Mouse (Mus musculus): ENCODE data around the gene Dlx5. TPM values are rescaled to one million over a fixed set of nuclear protein-coding genes. Genes with fewer than 3 reads are reported as not detected.

Gene Dlx5
- polyA plus RNA-seq, 1 experiment from 2014 or later, result 10.7 TPM

GRCm38 (mm10) chr6:6855746-6856185 lies 26.1 kb downstream of the Dlx5 start:
- Histone ChIP-seq H3K4me1 (peaks cover 6% of the 10 kb centered on the region), H3K27ac (no peak overlapping the region), H3K4me3 (no peak overlapping the region), H3K9ac (no peak overlapping the region), H3K36me3 (no peaks in the 10 kb centered on the region), H3K4me2 (replicated peaks) (no peak overlapping the region), H3K9me3 (replicated peaks) (no peaks in the 10 kb centered on the region), H3K27me3 (peaks cover 96% of the 10 kb centered on the region)
- WGBS, result under 1% methylated on average over 10 of the region's 10 CpGs
- ATAC-seq (ENCODE audit: low FRiP score), result no peak

DNA sequence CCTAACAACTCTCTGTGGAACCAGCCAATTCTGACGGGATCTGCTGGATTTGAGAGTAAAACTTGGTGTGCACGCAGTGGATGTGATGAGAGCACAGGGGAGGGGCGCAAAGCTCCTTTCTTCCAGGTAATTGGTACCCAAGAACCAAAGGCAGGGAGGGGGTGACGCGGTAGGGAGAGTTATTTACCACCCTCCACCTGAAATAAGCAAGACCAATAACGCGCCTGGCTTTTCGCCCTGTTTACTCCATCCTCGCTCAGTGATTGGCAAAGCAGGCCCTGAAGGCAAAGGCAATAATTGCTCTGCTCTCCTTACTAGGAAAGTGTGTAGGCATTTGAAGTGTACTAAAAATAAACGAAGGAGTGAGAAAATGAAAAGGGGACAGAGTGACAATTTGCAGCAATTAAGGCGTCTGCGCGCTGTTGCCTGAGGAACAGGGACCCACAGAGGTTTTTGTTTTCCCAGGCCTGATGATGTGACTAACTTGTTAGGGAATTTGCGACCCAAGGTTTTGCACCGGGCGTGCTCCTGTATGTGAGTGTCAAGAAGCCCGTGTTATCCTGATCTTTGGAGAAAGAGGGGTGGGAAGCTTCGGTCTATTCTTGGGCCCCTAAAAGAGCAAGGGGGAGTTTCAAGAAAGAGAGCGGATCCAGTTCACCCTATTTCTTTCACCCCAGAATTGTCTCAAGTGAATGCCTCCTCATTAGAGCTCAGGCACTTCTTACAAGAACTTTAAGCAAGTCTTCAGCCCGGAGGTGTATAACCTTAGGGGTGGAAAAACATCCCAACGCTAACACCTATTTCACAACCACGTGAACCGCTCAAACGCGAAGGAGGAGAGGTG lies 26.8 kb downstream of the Dlx5 start:
- H3K4me1 ChIP-seq, result peaks cover 6% of the 10 kb centered on the region
- WGBS, result 2% methylated on average over 25 of the region's 25 CpGs
- H3K4me3 ChIP-seq, result no peak overlapping the region
- peaks cover 97% of the 10 kb centered on the region for H3K27me3 ChIP-seq
- no peak overlapping the region for H3K27ac ChIP-seq
- ATAC-seq (ENCODE audit: low FRiP score), result no peak
- no peak overlapping the region for H3K9ac ChIP-seq
- H3K9me3 ChIP-seq (replicated peaks), result no peaks in the 10 kb centered on the region
- no peaks in the 10 kb centered on the region for H3K36me3 ChIP-seq
- H3K4me2 ChIP-seq (replicated peaks), result no peak overlapping the region

DNA sequence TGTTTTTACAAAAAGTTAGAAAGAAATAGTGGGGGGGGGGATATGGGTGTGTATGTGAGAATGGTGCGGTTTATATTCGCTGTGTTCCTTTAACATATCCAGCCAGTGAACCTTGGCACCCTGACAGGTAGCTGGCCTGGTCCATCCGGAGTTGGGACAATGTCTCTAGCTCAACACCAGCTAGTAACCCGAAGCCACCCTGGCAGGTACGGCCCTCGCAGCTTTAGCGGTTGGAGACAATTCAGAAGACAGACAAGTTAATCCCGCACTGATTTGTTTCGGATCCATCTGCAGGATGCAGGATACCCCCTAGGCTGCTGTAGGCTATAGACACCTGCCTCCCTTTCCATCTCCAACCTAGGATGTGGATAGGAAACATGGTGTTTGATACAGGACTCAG lies 27.7 kb downstream of the Dlx5 start:
- H3K9me3 ChIP-seq (replicated peaks), result no peaks in the 10 kb centered on the region
- H3K4me3 ChIP-seq, result no peak overlapping the region
- H3K27ac ChIP-seq, result no peak overlapping the region
- no peak overlapping the region for H3K9ac ChIP-seq
- no peak overlapping the region for H3K4me2 ChIP-seq (replicated peaks)
- H3K36me3 ChIP-seq, result no peaks in the 10 kb centered on the region
- ATAC-seq (ENCODE audit: low FRiP score), result no peak
- H3K4me1 ChIP-seq, result peaks cover 3% of the 10 kb centered on the region; the same call in 1 of the 2 replicates
- peaks cover 89% of the 10 kb centered on the region for H3K27me3 ChIP-seq
- 1% methylated on average over 9 of the region's 9 CpGs for WGBS

GRCm38 (mm10) chr6:6852944-6853343 lies 28.9 kb downstream of the Dlx5 start:
- 25% methylated on average over 3 of the region's 3 CpGs for WGBS
- no peak overlapping the region for H3K27ac ChIP-seq
- no peaks in the 10 kb centered on the region for H3K36me3 ChIP-seq
- peaks cover 88% of the 10 kb centered on the region for H3K27me3 ChIP-seq
- H3K4me1 ChIP-seq, result peaks cover 3% of the 10 kb centered on the region; the same call in 1 of the 2 replicates
- H3K4me2 ChIP-seq (replicated peaks), result no peak overlapping the region
- H3K4me3 ChIP-seq, result no peak overlapping the region
- ATAC-seq (ENCODE audit: low FRiP score), result no peak
- no peaks in the 10 kb centered on the region for H3K9me3 ChIP-seq (replicated peaks)
- H3K9ac ChIP-seq, result no peak overlapping the region

DNA sequence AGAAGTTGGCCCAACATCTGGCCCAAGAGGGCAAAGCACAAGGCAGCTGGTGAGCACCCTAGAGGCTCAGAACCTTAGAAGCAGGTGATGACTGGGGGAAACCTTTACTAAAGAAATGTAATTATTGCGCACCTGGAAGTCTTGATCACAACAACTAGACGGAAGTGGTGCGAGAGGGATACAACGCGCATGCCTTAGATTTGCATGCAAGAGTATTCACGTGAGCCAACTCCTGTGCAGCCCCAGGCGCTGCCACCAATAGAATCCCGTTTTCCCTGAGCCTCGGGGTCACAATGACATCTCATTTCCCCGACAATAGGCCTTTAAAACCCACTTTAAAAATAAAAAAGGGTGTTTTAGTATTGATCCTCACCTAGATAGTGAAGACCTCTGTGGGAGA lies 30.7 kb downstream of the Dlx5 start:
- Histone ChIP-seq H3K9me3 (replicated peaks) (no peaks in the 10 kb centered on the region), H3K4me2 (replicated peaks) (no peak overlapping the region)

GRCm38 (mm10) chr6:6850324-6851060 lies 31.4 kb downstream of the Dlx5 start:
- Histone ChIP-seq H3K27me3 (peaks cover 89% of the 10 kb centered on the region), H3K9ac (no peak overlapping the region), H3K36me3 (no peaks in the 10 kb centered on the region), H3K9me3 (replicated peaks) (no peaks in the 10 kb centered on the region), H3K27ac (no peak overlapping the region), H3K4me3 (no peak overlapping the region), H3K4me2 (replicated peaks) (no peak overlapping the region), H3K4me1 (no peaks in the 10 kb centered on the region)
- under 1% methylated on average over 26 of the region's 26 CpGs for WGBS
- ATAC-seq (ENCODE audit: low FRiP score), result no peak

More for the DNA sequence above, 30.7 kb downstream of the Dlx5 start:
- 2% methylated on average over 10 of the region's 10 CpGs for WGBS
- H3K4me3 ChIP-seq, result no peak overlapping the region
- peaks cover 89% of the 10 kb centered on the region for H3K27me3 ChIP-seq
- no peak for ATAC-seq (ENCODE audit: low FRiP score)
- no peaks in the 10 kb centered on the region for H3K36me3 ChIP-seq
- no peaks in the 10 kb centered on the region for H3K4me1 ChIP-seq
- H3K9ac ChIP-seq, result no peak overlapping the region
- H3K27ac ChIP-seq, result no peak overlapping the region

GRCm38 (mm10) chr6:6849744-6850143 lies 32.1 kb downstream of the Dlx5 start:
- Histone ChIP-seq H3K9ac (no peak overlapping the region), H3K27me3 (peaks cover 88% of the 10 kb centered on the region), H3K4me2 (replicated peaks) (no peak overlapping the region), H3K36me3 (no peaks in the 10 kb centered on the region), H3K9me3 (replicated peaks) (no peaks in the 10 kb centered on the region), H3K27ac (no peak overlapping the region), H3K4me3 (no peak overlapping the region), H3K4me1 (no peaks in the 10 kb centered on the region)
- under 1% methylated on average over 12 of the region's 12 CpGs for WGBS
- no peak for ATAC-seq (ENCODE audit: low FRiP score)

DNA sequence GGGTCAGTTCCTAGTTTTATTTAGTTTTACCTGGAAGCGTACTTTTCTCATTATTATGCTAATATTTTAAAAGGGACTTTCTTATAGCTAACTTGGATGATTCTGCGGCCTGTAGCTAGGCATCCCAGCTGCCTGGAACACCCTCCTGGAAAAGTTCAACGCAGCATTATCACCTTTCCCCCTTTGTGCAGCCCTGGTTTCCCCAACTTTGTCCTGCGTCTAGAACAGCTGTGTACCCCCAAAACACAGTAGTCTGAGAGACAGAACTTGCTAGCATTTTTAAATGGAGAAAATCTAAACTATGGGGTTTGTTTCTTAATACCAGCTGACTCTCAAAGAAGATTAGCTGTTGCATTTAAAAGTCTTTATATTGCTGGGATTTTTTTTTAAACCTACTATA lies 33.3 kb downstream of the Dlx5 start:
- Histone ChIP-seq H3K4me3 (no peak overlapping the region), H3K9ac (no peak overlapping the region), H3K27ac (no peak overlapping the region), H3K27me3 (peaks cover 79% of the 10 kb centered on the region), H3K4me2 (replicated peaks) (no peak overlapping the region), H3K36me3 (no peaks in the 10 kb centered on the region), H3K9me3 (replicated peaks) (no peaks in the 10 kb centered on the region), H3K4me1 (no peaks in the 10 kb centered on the region)
- ATAC-seq (ENCODE audit: low FRiP score), result no peak
- WGBS, result 7% methylated on average over 4 of the region's 4 CpGs

DNA sequence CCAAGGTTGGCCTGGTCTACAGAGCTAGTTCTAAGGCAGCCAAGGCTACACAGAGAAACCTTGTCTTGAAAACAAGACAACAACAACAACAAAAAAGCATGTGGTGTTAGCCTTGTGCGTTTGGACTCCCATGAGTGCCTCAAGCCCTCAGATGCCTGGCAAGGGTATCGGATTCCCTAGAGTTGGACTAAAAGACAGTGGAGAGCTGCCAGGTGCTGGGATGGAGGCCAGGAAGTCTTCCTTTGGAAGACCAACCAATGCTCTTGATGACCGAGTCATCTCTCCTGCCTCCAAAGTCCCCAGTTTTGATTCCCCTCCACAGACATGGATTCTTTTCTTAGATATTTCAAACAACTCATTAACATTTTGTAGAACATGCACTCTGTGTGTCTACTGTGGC lies 48.6 kb downstream of the Dlx5 start:
- Histone ChIP-seq H3K4me1 (no peaks in the 10 kb centered on the region), H3K9me3 (replicated peaks) (no peaks in the 10 kb centered on the region), H3K4me2 (replicated peaks) (no peak overlapping the region), H3K4me3 (no peak overlapping the region), H3K27ac (no peak overlapping the region), H3K9ac (no peak overlapping the region), H3K27me3 (0 out of 2 replicates have a peak, but pooled peaks cover 4% of the 10 kb centered on the region), H3K36me3 (no peaks in the 10 kb centered on the region)
- no peak for ATAC-seq (ENCODE audit: low FRiP score)
- 91% methylated on average over 3 of the region's 3 CpGs for WGBS

GRCm38 (mm10) chr6:6830446-6830845 lies 51.4 kb downstream of the Dlx5 start:
- H3K36me3 ChIP-seq, result no peaks in the 10 kb centered on the region
- H3K9ac ChIP-seq, result no peak overlapping the region
- ATAC-seq (ENCODE audit: low FRiP score), result no peak
- H3K4me3 ChIP-seq, result no peak overlapping the region
- no peaks in the 10 kb centered on the region for H3K27me3 ChIP-seq
- H3K4me2 ChIP-seq (replicated peaks), result no peak overlapping the region
- WGBS, result 66% methylated on average over 7 of the region's 7 CpGs
- H3K27ac ChIP-seq, result no peak overlapping the region
- no peaks in the 10 kb centered on the region for H3K4me1 ChIP-seq
- H3K9me3 ChIP-seq (replicated peaks), result no peaks in the 10 kb centered on the region
